Mouse (Mus musculus) liver, postnatal 0 days (tissue): ENCODE measurements around the gene Map3k7. TPM values are rescaled to one million over a fixed set of nuclear protein-coding genes. Genes with fewer than 3 reads are reported as not detected.

Experiments
- ATAC-seq: fragments of 200-750 bp; cut with Nextera tagmentation; 2 replicates; pipeline ENCODE4 v1.8.0; 2017; ENCODE audit warnings: mild to moderate bottlenecking, moderate library complexity
- DNase-seq: peaks from one replicate; pipeline ENCODE4 v3.0.0-alpha.2; 2016
- H3K27ac ChIP-seq: fragments of 300-500 bp; sonication (generic); 2 replicates; pipeline ENCODE4 v1.5.1; 2014; ENCODE audit warnings: antibody characterized with exemption, moderate library complexity, mild to moderate bottlenecking, low read depth
- H3K27me3 ChIP-seq: fragments of 300-500 bp; sonication (generic); 2 replicates; pipeline ENCODE4 v1.6.1; 2014; ENCODE audit warnings: low read length, control low read depth, mixed read lengths; ENCODE audit not compliant: insufficient read depth
- H3K36me3 ChIP-seq: fragments of 300-500 bp; sonication (generic); replicated peaks from 2 replicates; pipeline ENCODE4 v1.6.1; 2014; ENCODE audit warnings: mild to moderate bottlenecking, control low read depth, low read length, moderate library complexity, mixed read lengths; ENCODE audit not compliant: insufficient read depth
- H3K4me1 ChIP-seq: fragments of 300-500 bp; sonication (generic); 2 replicates; pipeline ENCODE4 v1.6.1; 2014; ENCODE audit warnings: antibody characterized with exemption, mild to moderate bottlenecking, control low read depth; ENCODE audit not compliant: insufficient read depth
- H3K4me2 ChIP-seq: fragments of 300-500 bp; sonication (generic); 2 replicates; pipeline ENCODE4 v1.6.1; 2014; ENCODE audit warnings: low read depth, mild to moderate bottlenecking, low read length, moderate library complexity, mixed read lengths
- H3K4me3 ChIP-seq: fragments of 300-500 bp; sonication (generic); 2 replicates; pipeline ENCODE4 v1.5.1; 2014; ENCODE audit warnings: low read depth, low read length
- H3K9ac ChIP-seq: fragments of 300-500 bp; sonication (generic); replicated peaks from 2 replicates; pipeline ENCODE4 v1.6.1; 2014; ENCODE audit warnings: mild to moderate bottlenecking, moderate library complexity
- H3K9me3 ChIP-seq: fragments of 300-500 bp; sonication (generic); 2 replicates; pipeline ENCODE4 v1.6.1; 2016; ENCODE audit warnings: mild to moderate bottlenecking, control low read depth, low read length, mixed read lengths
- CTCF ChIP-seq: sonication (generic); IDR thresholded peaks from 2 replicates; pipeline ENCODE4 v1.5.1; 2016; ENCODE audit warnings: antibody characterized with exemption, low read depth
- EP300 ChIP-seq: IDR thresholded peaks from 2 replicates; pipeline ENCODE4 v1.6.1; 2016; ENCODE audit warnings: antibody characterized with exemption, low read depth, mild to moderate bottlenecking
- WGBS: fragments of 180-500 bp; shearing (Covaris S2); extraction: QIAGEN DNeasy Blood & Tissue Kit; methylation state at CpG from one replicate; pipeline ENCODE4 v1.1.7; 2014; ENCODE audit not compliant: insufficient replicate concordance; 5-methylcytosine and 5-hydroxymethylcytosine counted together
- polyA plus RNA-seq: library from polyadenylated mRNA; unstranded; fragments of >200 nt; fragmentation: Nextera tagmentation; extraction: Ambion mirVana; gene quantifications from 2 replicates; pipeline ENCODE4 v1.2.1, GENCODE M21; 2015

Map3k7 gene
- polyA plus RNA-seq, 1 experiment from 2014 or later, result 8.0 TPM

- 78% methylated on average over 3 of the region's 3 CpGs for WGBS
- no peaks in the 10 kb centered on the region for H3K9me3 ChIP-seq
- DNase-seq, result no peak
- TF ChIP-seq CTCF (no peak), EP300 (no peak)
- no peaks in the 10 kb centered on the region for H3K27me3 ChIP-seq
- no peak for ATAC-seq
- H3K4me3 ChIP-seq, result no peak overlapping the region
- peaks cover 13% of the 10 kb centered on the region for H3K36me3 ChIP-seq
- no peak overlapping the region for H3K9ac ChIP-seq
- H3K27ac ChIP-seq, result no peak overlapping the region
- H3K4me2 ChIP-seq, result no peak overlapping the region
- H3K4me1 ChIP-seq, result peaks cover 6% of the 10 kb centered on the region; the same call in 1 of the 2 replicates
Measured at GRCm38 (mm10) chr4:31975260-31975950, 11.5 kb downstream of the Map3k7 start.

- TF ChIP-seq EP300 (no peak), CTCF (no peak)
- WGBS, result 83% methylated on average over 8 of the region's 8 CpGs
- Histone ChIP-seq H3K36me3 (peaks cover 27% of the 10 kb centered on the region), H3K4me1 (no peaks in the 10 kb centered on the region), H3K27ac (no peak overlapping the region), H3K9ac (no peak overlapping the region), H3K9me3 (no peaks in the 10 kb centered on the region), H3K4me2 (no peak overlapping the region), H3K4me3 (no peak overlapping the region), H3K27me3 (no peaks in the 10 kb centered on the region)
- ATAC-seq (no peak), DNase-seq (no peak)
Measured at GRCm38 (mm10) chr4:31981863-31982262, 18.0 kb downstream of the Map3k7 start.

GRCm38 (mm10) chr4:31993386-31993785, 29.5 kb downstream of the Map3k7 start:
- no peak overlapping the region for H3K27ac ChIP-seq
- H3K9me3 ChIP-seq, result no peaks in the 10 kb centered on the region
- H3K4me1 ChIP-seq, result no peaks in the 10 kb centered on the region
- H3K27me3 ChIP-seq, result no peaks in the 10 kb centered on the region
- no peak overlapping the region for H3K9ac ChIP-seq
- no peak for DNase-seq
- no peak for ATAC-seq
- no peak for TF ChIP-seq CTCF
- no peak for TF ChIP-seq EP300
- H3K4me2 ChIP-seq, result no peak overlapping the region
- H3K4me3 ChIP-seq, result no peak overlapping the region
- peaks cover 45% of the 10 kb centered on the region for H3K36me3 ChIP-seq
- 71% methylated on average over 2 of the region's 2 CpGs for WGBS

- 48% methylated on average over 1 of the region's 1 CpGs for WGBS
- H3K36me3 ChIP-seq, result peaks cover 42% of the 10 kb centered on the region
- TF ChIP-seq CTCF (no peak), EP300 (no peak)
Measured at GRCm38 (mm10) chr4:31993865-31994264, 30.0 kb downstream of the Map3k7 start.

GRCm38 (mm10) chr4:32001498-32001897, 37.6 kb downstream of the Map3k7 start:
- TF ChIP-seq CTCF, result no peak
- TF ChIP-seq EP300, result no peak
- 95% methylated on average over 3 of the region's 3 CpGs for WGBS
- Histone ChIP-seq H3K4me1 (no peaks in the 10 kb centered on the region), H3K9me3 (no peaks in the 10 kb centered on the region), H3K9ac (no peak overlapping the region), H3K4me3 (no peak overlapping the region), H3K27me3 (no peaks in the 10 kb centered on the region), H3K36me3 (peaks cover 26% of the 10 kb centered on the region), H3K27ac (no peak overlapping the region), H3K4me2 (no peak overlapping the region)
- DNase-seq (no peak), ATAC-seq (no peak)

More at GRCm38 (mm10) chr4:31993865-31994264, 30.0 kb downstream of the Map3k7 start:
- ATAC-seq, result no peak
- H3K27ac ChIP-seq, result no peak overlapping the region
- H3K4me1 ChIP-seq, result no peaks in the 10 kb centered on the region
- no peaks in the 10 kb centered on the region for H3K27me3 ChIP-seq
- H3K9ac ChIP-seq, result no peak overlapping the region
- H3K9me3 ChIP-seq, result no peaks in the 10 kb centered on the region
- no peak overlapping the region for H3K4me3 ChIP-seq
- no peak overlapping the region for H3K4me2 ChIP-seq
- no peak for DNase-seq

- Histone ChIP-seq H3K27me3 (no peaks in the 10 kb centered on the region), H3K4me2 (no peak overlapping the region), H3K9ac (no peak overlapping the region), H3K9me3 (no peaks in the 10 kb centered on the region), H3K36me3 (peaks cover 15% of the 10 kb centered on the region), H3K4me1 (no peaks in the 10 kb centered on the region), H3K27ac (no peak overlapping the region), H3K4me3 (no peak overlapping the region)
- WGBS, result 70% methylated on average over 6 of the region's 6 CpGs
- ATAC-seq (no peak), DNase-seq (no peak)
- no peak for TF ChIP-seq CTCF
Measured at GRCm38 (mm10) chr4:32004773-32005591, 41.1 kb downstream of the Map3k7 start.
